In genomic region chr11:8632163-8632562, GRCm38 (mm10) we compare ENCODE assay signal across 19 mouse cellular contexts. TPM values are rescaled to one million over a fixed set of nuclear protein-coding genes. Genes with fewer than 3 reads are reported as not detected.
DNase-seq lines count a peak whose midpoint lies in the region; ATAC-seq and TF ChIP-seq lines count a peak whose summit lies in the region.
"Had no signal": no experiment of that assay in that cellular context is flagged by ENCODE, and none has a peak within 500 bp of the region (broad histone marks: within the 10 kb centered on the region; RNA-seq: fewer than 3 reads in every experiment).

No protein-coding gene starts in this region.

- TF ChIP-seq POLR2A in ES-Bruce4 (IDR thresholded peaks at IDR 0.05; ENCODE audit: insufficient read depth, low read length): no peak

- no peak for DNase-seq in hindbrain, postnatal 0 days (ENCODE audit: low spot score)
- DNase-seq in hindbrain, embryonic 11.5 days (ENCODE audit: low spot score): no peak
- no peak for DNase-seq in limb, embryonic 10.5 days (ENCODE audit: low spot score)
- peak; percentile 42 for DNase-seq in R1 (ENCODE audit: low read depth, low spot score)
- no peak for DNase-seq in spleen, postnatal 14 days (ENCODE audit: low spot score in 2 of 2)
- DNase-seq: adrenal gland, postnatal 10 days; cerebellum, adult 11 months; cerebellum, postnatal 10 days; gastrocnemius, postnatal 14 days; right cerebral cortex, postnatal 4 days had no signal

- ATAC-seq in hindbrain, postnatal 0 days: peak; percentile 72; the same call in 1 of the 2 replicates
- no peak for ATAC-seq in hindbrain, embryonic 11.5 days (ENCODE audit: low FRiP score)
- ATAC-seq in limb, embryonic 12.5 days (ENCODE audit: insufficient number of reproducible peaks, insufficient read depth, low FRiP score, low TSS enrichment, low read depth): no peak
- ATAC-seq: inflammation-experienced regulatory T-cells, adult 6 months had no signal

- no peaks in the 10 kb centered on the region for H3K9me3 ChIP-seq in hindbrain, postnatal 0 days (ENCODE audit: low read length)
- no peaks in the 10 kb centered on the region for H3K9me3 ChIP-seq in hindbrain, embryonic 11.5 days (ENCODE audit: control insufficient read depth, low read length)
- H3K9me3 ChIP-seq in limb, embryonic 12.5 days: 0 out of 2 replicates have a peak, but pooled peaks cover 5% of the 10 kb centered on the region
- H3K9me3 ChIP-seq in limb, embryonic 10.5 days (replicated peaks): no peaks in the 10 kb centered on the region
- H3K9me3 ChIP-seq in ES-Bruce4 (replicated peaks; ENCODE audit: control insufficient read depth, insufficient read depth, low read length, poor library complexity, severe bottlenecking): no peaks in the 10 kb centered on the region
- H3K9me3 ChIP-seq: embryonic facial prominence, embryonic 12.5 days; limb, embryonic 13.5 days; neural tube, embryonic 12.5 days had no signal

- H3K4me2 ChIP-seq in hindbrain, postnatal 0 days (ENCODE audit: low read depth, low read length): no peak overlapping the region
- no peak overlapping the region for H3K4me2 ChIP-seq in hindbrain, embryonic 11.5 days (replicated peaks; ENCODE audit: low read depth, low read length)
- no peak overlapping the region for H3K4me2 ChIP-seq in limb, embryonic 12.5 days
- H3K4me2 ChIP-seq: embryonic facial prominence, embryonic 12.5 days; limb, embryonic 13.5 days; midbrain, embryonic 11.5 days; neural tube, embryonic 12.5 days had no signal

- no peak overlapping the region for H3K9ac ChIP-seq in hindbrain, postnatal 0 days (replicated peaks; ENCODE audit: low read length)
- H3K9ac ChIP-seq in hindbrain, embryonic 11.5 days (ENCODE audit: low read depth, low read length): no peak overlapping the region
- no peak overlapping the region for H3K9ac ChIP-seq in limb, embryonic 12.5 days (replicated peaks)
- H3K9ac ChIP-seq in ES-Bruce4 (ENCODE audit: low read depth, poor library complexity, severe bottlenecking): no peak overlapping the region
- H3K9ac ChIP-seq: embryonic facial prominence, embryonic 12.5 days; limb, embryonic 13.5 days; neural tube, embryonic 12.5 days had no signal

- H3K4me1 ChIP-seq in hindbrain, postnatal 0 days (ENCODE audit: insufficient read depth, low read length): no peaks in the 10 kb centered on the region
- H3K4me1 ChIP-seq in hindbrain, embryonic 11.5 days (replicated peaks; ENCODE audit: control insufficient read depth, insufficient read depth, low read length): no peaks in the 10 kb centered on the region
- peaks cover 30% of the 10 kb centered on the region for H3K4me1 ChIP-seq in limb, embryonic 12.5 days (replicated peaks)
- H3K4me1 ChIP-seq in limb, embryonic 10.5 days: peaks cover 13% of the 10 kb centered on the region
- H3K4me1 ChIP-seq in ES-Bruce4 (ENCODE audit: control insufficient read depth, insufficient read depth, low read length): peaks cover 15% of the 10 kb centered on the region
- H3K4me1 ChIP-seq: neural tube, embryonic 12.5 days had no signal

- H3K27me3 ChIP-seq in hindbrain, postnatal 0 days (ENCODE audit: insufficient read depth, low read length): no peaks in the 10 kb centered on the region
- H3K27me3 ChIP-seq in hindbrain, embryonic 11.5 days (ENCODE audit: control insufficient read depth, insufficient read depth, low read length): no peaks in the 10 kb centered on the region
- no peaks in the 10 kb centered on the region for H3K27me3 ChIP-seq in limb, embryonic 12.5 days
- H3K27me3 ChIP-seq in limb, embryonic 10.5 days (ENCODE audit: low read depth, poor library complexity, severe bottlenecking): no peaks in the 10 kb centered on the region
- no peaks in the 10 kb centered on the region for H3K27me3 ChIP-seq in ES-Bruce4 (ENCODE audit: control insufficient read depth, insufficient read depth, low read length, poor library complexity, severe bottlenecking)
- H3K27me3 ChIP-seq: embryonic facial prominence, embryonic 12.5 days; limb, embryonic 13.5 days; neural tube, embryonic 12.5 days had no signal

- no peak overlapping the region for H3K27ac ChIP-seq in hindbrain, postnatal 0 days
- no peak overlapping the region for H3K27ac ChIP-seq in hindbrain, embryonic 11.5 days (ENCODE audit: low read depth, low read length)
- H3K27ac ChIP-seq in limb, embryonic 12.5 days: 0 out of 2 replicates have a peak overlapping the region, but pooled peaks have one; percentile 7
- no peak overlapping the region for H3K27ac ChIP-seq in limb, embryonic 10.5 days
- peak overlapping the region; percentile 4; the same call in 1 of the 2 replicates for H3K27ac ChIP-seq in ES-Bruce4 (ENCODE audit: insufficient read depth, low read length)
- H3K27ac ChIP-seq: embryonic facial prominence, embryonic 12.5 days; limb, embryonic 13.5 days; neural tube, embryonic 12.5 days; stomach, postnatal 0 days had no signal

- TF ChIP-seq CTCF in hindbrain, postnatal 0 days (IDR thresholded peaks at IDR 0.05; ENCODE audit: low read depth): no peak
- no peak for TF ChIP-seq CTCF in ES-Bruce4 (IDR thresholded peaks at IDR 0.05; ENCODE audit: low read depth, low read length)

- no peak overlapping the region for H3K4me3 ChIP-seq in hindbrain, postnatal 0 days (ENCODE audit: low read length)
- H3K4me3 ChIP-seq in hindbrain, embryonic 11.5 days (ENCODE audit: low read depth, low read length): no peak overlapping the region
- no peak overlapping the region for H3K4me3 ChIP-seq in limb, embryonic 12.5 days (replicated peaks)
- H3K4me3 ChIP-seq in limb, embryonic 10.5 days: no peak overlapping the region
- no peak overlapping the region for H3K4me3 ChIP-seq in ES-Bruce4 (ENCODE audit: low read depth, low read length)
- H3K4me3 ChIP-seq: embryonic facial prominence, embryonic 12.5 days; erythroblast, embryonic 14.5 days; limb, embryonic 13.5 days; neural tube, embryonic 12.5 days had no signal

- TF ChIP-seq EP300 in ES-Bruce4 (IDR thresholded peaks at IDR 0.05; ENCODE audit: insufficient read depth, low read depth, low read length): no peak

- H3K36me3 ChIP-seq in hindbrain, postnatal 0 days (ENCODE audit: insufficient read depth, low read length): no peaks in the 10 kb centered on the region
- no peaks in the 10 kb centered on the region for H3K36me3 ChIP-seq in hindbrain, embryonic 11.5 days (ENCODE audit: control insufficient read depth, insufficient read depth, low read length)
- H3K36me3 ChIP-seq in limb, embryonic 12.5 days: peaks cover 32% of the 10 kb centered on the region
- peaks cover 18% of the 10 kb centered on the region for H3K36me3 ChIP-seq in limb, embryonic 10.5 days
- no peaks in the 10 kb centered on the region for H3K36me3 ChIP-seq in ES-Bruce4 (ENCODE audit: control insufficient read depth, insufficient read depth, low read length, poor library complexity, severe bottlenecking)
- H3K36me3 ChIP-seq: embryonic facial prominence, embryonic 12.5 days; neural tube, embryonic 12.5 days had no signal

- WGBS in hindbrain, postnatal 0 days: 63% methylated on average over 5 of the region's 5 CpGs
- 91% methylated on average over 5 of the region's 5 CpGs for WGBS in hindbrain, embryonic 11.5 days
- 76% methylated on average over 5 of the region's 5 CpGs for WGBS in limb, embryonic 12.5 days
- 90% methylated on average over 5 of the region's 5 CpGs for WGBS in limb, embryonic 10.5 days

RNA-seq across cellular contexts. Expression of gene Tns3, which starts 32.2 kb away (rescaled TPM):
- 59.0 and 63.6 TPM in 2 replicates for total RNA-seq in hindbrain, postnatal 0 days (2014; rRNA removed)
- 8.2 and 8.9 TPM in 2 replicates for polyA plus RNA-seq in hindbrain, postnatal 0 days (2015; fragmentation: Nextera tagmentation; extraction: Ambion mirVana)
- 7.0 and 9.5 TPM in 2 replicates for polyA plus RNA-seq in hindbrain, embryonic 11.5 days (2014; fragmentation: Nextera tagmentation; extraction: Ambion mirVana)
- polyA plus RNA-seq in limb, embryonic 12.5 days (2016; fragmentation: Nextera tagmentation; extraction: Ambion mirVana): 49.6 and 51.9 TPM in 2 replicates
- 28.2 and 35.6 TPM in 2 replicates for polyA plus RNA-seq in limb, embryonic 10.5 days (2016; fragmentation: Nextera tagmentation; extraction: Ambion mirVana)
- polyA plus RNA-seq in ES-Bruce4 (2011; ENCODE audit: insufficient read depth, insufficient read length, low read depth, missing spikeins): 45.7 and 46.2 TPM in 2 replicates

Comparison
In these comparisons a context has a peak if more than half of its experiments do, and no peak if none do; other contexts are left out.
1. H3K27ac ChIP-seq: peak in limb, embryonic 12.5 days (single experiment) and ES-Bruce4 (single experiment); none in hindbrain, postnatal 0 days (single experiment), hindbrain, embryonic 11.5 days (single experiment) and limb, embryonic 10.5 days (single experiment).